Mouse (Mus musculus): ENCODE results near the gene Adamts17.

- no peak for TF ChIP-seq CTCF (IDR thresholded peaks at IDR 0.05; ENCODE audit: borderline replicate concordance, extremely low read depth, insufficient read depth, insufficient read length)
- TF ChIP-seq POLR2A (IDR thresholded peaks at IDR 0.05; ENCODE audit: borderline replicate concordance, extremely low read depth, insufficient read depth, insufficient read length, poor library complexity, severe bottlenecking), result no peak
Measured at GRCm38 (mm10) chr7:67082751-67083150, 243.2 kb downstream of the Adamts17 start.

Data from brain, embryonic 14.5 days (tissue).